8 mouse cellular contexts compared by ENCODE assay signal in the genomic region with DNA sequence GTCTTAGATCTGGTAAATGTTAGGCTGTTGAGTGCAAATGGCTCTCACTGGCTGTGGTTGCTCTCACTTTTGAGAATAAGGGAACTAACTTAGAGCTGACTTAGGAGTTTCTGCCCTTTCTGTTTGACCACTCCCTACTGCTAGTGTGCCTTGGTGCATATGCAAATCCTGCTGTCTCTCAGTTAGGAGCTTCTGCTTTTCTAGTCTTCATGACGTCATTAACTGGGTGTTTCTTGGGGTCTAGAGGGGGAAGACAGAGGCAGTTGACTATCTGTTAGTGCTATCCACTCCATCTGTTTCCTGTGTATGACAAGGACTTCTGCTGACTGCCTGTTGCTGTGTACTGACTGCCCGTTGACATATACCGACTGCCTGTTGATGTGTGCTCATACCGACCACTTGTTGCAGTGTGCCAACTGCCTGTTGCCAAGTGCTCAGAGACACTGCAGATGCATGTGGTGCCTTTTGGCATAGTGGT. TPM values are rescaled to one million over a fixed set of nuclear protein-coding genes. Genes with fewer than 3 reads are reported as not detected.
DNase-seq lines count a peak whose midpoint lies in the region; ATAC-seq and TF ChIP-seq lines count a peak whose summit lies in the region.

No protein-coding gene starts in this region.

- peak overlapping the region; percentile 14; the same call in 1 of the 2 replicates for H3K27ac ChIP-seq in thymus, adult 2 months (ENCODE audit: control insufficient read depth, insufficient read depth, low read length)
- H3K27ac ChIP-seq in embryonic facial prominence, embryonic 14.5 days (replicated peaks; ENCODE audit: low read depth, low read length): no peak overlapping the region
- H3K27ac ChIP-seq in lung, embryonic 16.5 days (ENCODE audit: low read length): peak overlapping the region; percentile 33; the same call in 1 of the 2 replicates

- peaks cover 16% of the 10 kb centered on the region for H3K4me1 ChIP-seq in thymus, adult 2 months (replicated peaks; ENCODE audit: control insufficient read depth, insufficient read depth, low read length)
- H3K4me1 ChIP-seq in embryonic facial prominence, embryonic 14.5 days (ENCODE audit: control insufficient read depth, insufficient read depth, low read length): peaks cover 16% of the 10 kb centered on the region
- peaks cover 16% of the 10 kb centered on the region for H3K4me1 ChIP-seq in lung, embryonic 16.5 days (replicated peaks; ENCODE audit: control insufficient read depth, insufficient read depth, low read length)

- H3K4me3 ChIP-seq in thymus, adult 2 months (ENCODE audit: control insufficient read depth, insufficient read depth, low read length): no peak overlapping the region
- no peak overlapping the region for H3K4me3 ChIP-seq in embryonic facial prominence, embryonic 14.5 days (ENCODE audit: low read depth, low read length)
- no peak overlapping the region for H3K4me3 ChIP-seq in lung, embryonic 16.5 days (ENCODE audit: low read length)

- no peaks in the 10 kb centered on the region for H3K36me3 ChIP-seq in thymus, adult 2 months (ENCODE audit: control insufficient read depth, insufficient read depth, low read length)
- no peaks in the 10 kb centered on the region for H3K36me3 ChIP-seq in embryonic facial prominence, embryonic 14.5 days (ENCODE audit: control insufficient read depth, insufficient read depth, low read length)
- no peaks in the 10 kb centered on the region for H3K36me3 ChIP-seq in lung, embryonic 16.5 days (ENCODE audit: control insufficient read depth, insufficient read depth, low read length)

- H3K9me3 ChIP-seq in embryonic facial prominence, embryonic 14.5 days (ENCODE audit: control insufficient read depth, low read length): no peaks in the 10 kb centered on the region
- no peaks in the 10 kb centered on the region for H3K9me3 ChIP-seq in lung, embryonic 16.5 days (ENCODE audit: control insufficient read depth, low read length)

- 10% methylated on average over 4 of the region's 4 CpGs for WGBS in thymus, adult 2 months
- 44% methylated on average over 4 of the region's 4 CpGs for WGBS in embryonic facial prominence, embryonic 14.5 days
- WGBS in lung, embryonic 16.5 days: 13% methylated on average over 4 of the region's 4 CpGs

- H3K4me2 ChIP-seq in embryonic facial prominence, embryonic 14.5 days (ENCODE audit: low read depth, low read length): no peak overlapping the region
- no peak overlapping the region for H3K4me2 ChIP-seq in lung, embryonic 16.5 days (ENCODE audit: low read depth, low read length)

- no peaks in the 10 kb centered on the region for H3K27me3 ChIP-seq in thymus, adult 2 months (ENCODE audit: control insufficient read depth, insufficient read depth, low read length)
- no peaks in the 10 kb centered on the region for H3K27me3 ChIP-seq in embryonic facial prominence, embryonic 14.5 days (replicated peaks; ENCODE audit: control insufficient read depth, insufficient read depth, low read length)
- no peaks in the 10 kb centered on the region for H3K27me3 ChIP-seq in lung, embryonic 16.5 days (ENCODE audit: control insufficient read depth, insufficient read depth, low read depth, low read length)

- TF ChIP-seq POLR2A in thymus, adult 2 months (IDR thresholded peaks at IDR 0.05; ENCODE audit: control insufficient read depth, extremely low read depth, insufficient read depth, low read length, poor library complexity): no peak

- ATAC-seq in embryonic facial prominence, embryonic 14.5 days (ENCODE audit: low read depth): no peak
- peak; percentile 96 for ATAC-seq in lung, embryonic 16.5 days (ENCODE audit: low read depth)

- no peak overlapping the region for H3K9ac ChIP-seq in embryonic facial prominence, embryonic 14.5 days (ENCODE audit: low read depth, low read length)
- no peak overlapping the region for H3K9ac ChIP-seq in lung, embryonic 16.5 days (ENCODE audit: low read length)

- DNase-seq in thymus, adult 2 months: peak; percentile 19
- DNase-seq in thymus, adult 18-20 months: no peak
- DNase-seq in embryonic facial prominence, embryonic 14.5 days (ENCODE audit: low spot score): peak; percentile 35
- DNase-seq in thymus, postnatal 14 days: peak; percentile 26
- no peak for DNase-seq in adrenal gland, adult 8-10 months
- no peak for DNase-seq in gastrocnemius, adult 8-10 months (ENCODE audit: low spot score in 2 of 2)
- DNase-seq in layer of hippocampus, postnatal 10 days (ENCODE audit: low spot score in 2 of 2): no peak

- no peak for TF ChIP-seq CTCF in thymus, adult 2 months (IDR thresholded peaks at IDR 0.05; ENCODE audit: borderline replicate concordance, control insufficient read depth, extremely low read depth, insufficient read depth, low read length, poor library complexity)

RNA-seq across cellular contexts. Expression of a gene that starts 56.7 kb away (rescaled TPM):
- polyA plus RNA-seq in thymus, adult 2 months (2012; rRNA removed): 43.7 and 50.0 TPM in 2 replicates
- 23.8 and 24.2 TPM in 2 replicates for polyA plus RNA-seq in embryonic facial prominence, embryonic 14.5 days (2014; fragmentation: Nextera tagmentation; extraction: Ambion mirVana)
- polyA plus RNA-seq in lung, embryonic 16.5 days (2015; fragmentation: Nextera tagmentation; extraction: Ambion mirVana): 25.9 and 26.2 TPM in 2 replicates
- total RNA-seq in adrenal gland, adult 8-10 months (2022): 10 to 100 TPM; 26.6 to 37.3 (median 33.6) TPM
- total RNA-seq in gastrocnemius, adult 8-10 months (2022): 1 to 10 TPM; 6.1 to 9.7 (median 7.3) TPM
- 100 to 1,000 TPM; 140 to 146 TPM for total RNA-seq in layer of hippocampus, postnatal 10 days (2021)

Comparison
In these comparisons a context has a peak if more than half of its experiments do, and no peak if none do; other contexts are left out.
1. DNase-seq: peak in thymus, adult 2 months (single experiment), embryonic facial prominence, embryonic 14.5 days (single experiment) and thymus, postnatal 14 days (single experiment); none in thymus, adult 18-20 months (0 of 2), adrenal gland, adult 8-10 months (single experiment), gastrocnemius, adult 8-10 months (0 of 2) and layer of hippocampus, postnatal 10 days (0 of 2).